Mouse (Mus musculus): ENCODE measurements around the gene Ints3. TPM values are rescaled to one million over a fixed set of nuclear protein-coding genes. Genes with fewer than 3 reads are reported as not detected.

The Ints3 gene
- polyA plus RNA-seq, 1 experiment: 20.4 TPM

DNA sequence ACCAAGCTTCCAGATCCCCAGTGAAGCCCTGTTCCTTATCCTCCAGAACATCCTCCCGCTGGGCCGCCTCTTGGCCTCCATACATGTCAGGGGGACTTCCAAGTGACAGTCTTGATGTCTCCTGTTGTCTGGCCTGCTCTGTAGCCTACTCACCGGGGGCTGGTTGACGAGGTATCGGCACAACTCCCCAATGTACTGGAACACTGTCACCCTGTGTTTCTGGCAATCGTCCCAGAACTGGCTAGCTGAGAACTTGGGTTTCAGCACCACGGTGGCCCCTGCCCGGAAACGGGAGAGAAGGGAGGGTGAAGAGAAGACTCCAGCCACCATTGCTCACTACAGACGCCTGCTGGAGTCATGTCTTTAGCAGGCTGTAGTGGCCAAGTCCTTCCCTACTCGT is 45.9 kb downstream of the Ints3 start:
- TF ChIP-seq CTCF (IDR thresholded peaks at IDR 0.05; ENCODE audit: low read depth, low read length) (no peak), POLR2A (IDR thresholded peaks at IDR 0.05; ENCODE audit: borderline replicate concordance, low read depth, low read length) (no peak)
- Histone ChIP-seq H3K27ac (ENCODE audit: insufficient read depth, low read depth, low read length) (no peak overlapping the region), H3K4me1 (ENCODE audit: control insufficient read depth, insufficient read depth, low read length) (peaks cover 26% of the 10 kb centered on the region), H3K4me3 (ENCODE audit: insufficient read depth, low read length) (no peak overlapping the region)

DNA sequence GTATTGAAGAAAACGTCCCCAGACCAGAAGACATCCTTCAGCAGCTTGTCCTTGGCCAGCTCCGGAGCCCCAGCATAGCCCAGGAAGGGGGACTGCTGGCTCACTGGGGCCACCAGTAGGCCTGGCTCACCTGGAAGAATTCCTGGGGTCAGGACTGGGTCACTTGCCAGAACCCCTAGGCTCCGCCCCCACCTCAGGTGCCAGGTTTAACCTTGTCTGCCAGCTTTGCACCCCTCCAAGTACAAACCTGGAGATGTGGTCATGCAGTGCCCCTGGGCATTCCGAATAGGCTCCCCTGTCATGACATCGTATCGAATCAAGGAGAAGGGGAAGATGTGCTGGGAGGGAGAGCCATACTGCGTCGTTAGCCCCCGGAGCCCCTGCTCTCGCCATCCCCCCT is 46.6 kb downstream of the Ints3 start:
- Histone ChIP-seq H3K27ac (ENCODE audit: insufficient read depth, low read depth, low read length) (no peak overlapping the region), H3K4me1 (ENCODE audit: control insufficient read depth, insufficient read depth, low read length) (peaks cover 28% of the 10 kb centered on the region)
- no peak for TF ChIP-seq POLR2A (IDR thresholded peaks at IDR 0.05; ENCODE audit: borderline replicate concordance, low read depth, low read length)
- TF ChIP-seq CTCF (IDR thresholded peaks at IDR 0.05; ENCODE audit: low read depth, low read length): no peak

DNA sequence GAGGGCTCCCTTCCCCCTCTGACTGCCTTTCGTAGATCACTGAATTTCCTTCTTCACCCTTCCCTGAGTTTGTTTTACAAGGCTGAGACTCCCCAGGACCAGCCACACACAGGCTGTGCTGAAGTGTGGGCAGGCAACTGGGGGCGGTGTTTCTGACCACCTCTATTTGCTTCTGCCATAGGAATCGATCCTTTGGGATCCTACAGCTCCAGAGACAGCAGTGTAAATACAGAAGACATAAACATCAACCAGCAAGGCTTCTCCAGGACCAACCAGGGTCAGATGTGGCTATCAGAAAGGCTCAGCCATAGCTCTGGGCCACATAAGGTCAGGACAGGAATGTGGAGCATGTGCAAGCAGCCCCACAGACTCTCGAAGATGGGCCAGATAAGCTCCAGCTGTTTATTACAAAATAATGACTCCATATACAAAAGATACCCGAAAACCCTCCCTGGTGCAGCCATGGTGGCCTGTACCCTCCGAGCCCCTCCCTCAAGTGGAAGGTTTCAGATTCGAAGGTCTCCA is 48.5 kb downstream of the Ints3 start:
- TF ChIP-seq POLR2A (IDR thresholded peaks at IDR 0.05; ENCODE audit: borderline replicate concordance, low read depth, low read length) (no peak), CTCF (IDR thresholded peaks at IDR 0.05; ENCODE audit: low read depth, low read length) (no peak)
- H3K27ac ChIP-seq (ENCODE audit: insufficient read depth, low read depth, low read length): no peak overlapping the region
- H3K4me3 ChIP-seq (ENCODE audit: insufficient read depth, low read length): no peak overlapping the region
- H3K4me1 ChIP-seq (ENCODE audit: control insufficient read depth, insufficient read depth, low read length): peaks cover 21% of the 10 kb centered on the region

More for the DNA sequence above, 46.6 kb downstream of the Ints3 start:
- H3K4me3 ChIP-seq (ENCODE audit: insufficient read depth, low read length): no peak overlapping the region

DNA sequence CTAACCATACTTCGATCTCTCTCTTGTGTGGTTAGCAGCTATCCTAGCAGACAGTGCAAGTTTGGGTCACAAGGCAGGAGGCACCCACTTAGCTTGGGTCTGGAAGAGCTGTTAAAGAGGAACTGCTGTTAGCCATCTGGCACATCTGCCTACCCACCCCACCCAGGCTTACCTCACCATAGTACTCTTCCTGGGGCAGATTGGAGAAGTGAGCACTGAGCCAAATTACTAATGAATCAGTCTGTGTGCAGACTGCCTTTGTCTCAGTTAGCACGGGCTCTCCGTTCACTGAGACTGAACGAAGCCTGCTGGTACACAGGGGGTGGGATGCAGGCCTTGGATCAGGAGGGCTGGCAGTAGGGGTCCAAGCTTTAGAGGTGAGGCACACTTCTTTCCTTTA is 49.7 kb downstream of the Ints3 start:
- Histone ChIP-seq H3K27ac (ENCODE audit: insufficient read depth, low read depth, low read length) (peak overlapping the region; percentile 79), H3K4me1 (ENCODE audit: control insufficient read depth, insufficient read depth, low read length) (peaks cover 21% of the 10 kb centered on the region), H3K4me3 (ENCODE audit: insufficient read depth, low read length) (no peak overlapping the region)
- TF ChIP-seq POLR2A (IDR thresholded peaks at IDR 0.05; ENCODE audit: borderline replicate concordance, low read depth, low read length): no peak
- no peak for TF ChIP-seq CTCF (IDR thresholded peaks at IDR 0.05; ENCODE audit: low read depth, low read length)

DNA sequence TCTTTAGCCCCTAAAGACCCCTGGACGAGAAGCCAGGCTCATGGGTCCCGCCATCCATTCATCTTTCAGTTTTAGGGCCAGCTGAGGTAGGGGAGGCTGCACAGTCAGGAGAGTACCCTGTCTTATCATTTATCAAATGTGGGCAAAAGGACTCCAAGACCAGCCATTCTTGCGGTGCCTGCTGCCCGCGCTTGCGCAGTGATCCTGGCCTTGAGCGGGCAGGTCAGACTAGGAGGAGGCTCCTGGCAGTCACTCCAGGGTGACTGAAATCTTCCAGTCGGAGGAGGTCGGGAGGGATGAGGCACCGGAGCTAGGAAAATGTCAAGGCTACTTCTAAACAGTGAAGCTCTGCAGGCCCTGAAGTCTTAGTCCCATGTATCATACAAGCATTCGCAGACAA is 51.7 kb downstream of the Ints3 start:
- Histone ChIP-seq H3K4me3 (ENCODE audit: insufficient read depth, low read length) (no peak overlapping the region), H3K4me1 (ENCODE audit: control insufficient read depth, insufficient read depth, low read length) (peaks cover 21% of the 10 kb centered on the region), H3K27ac (ENCODE audit: insufficient read depth, low read depth, low read length) (no peak overlapping the region)
- TF ChIP-seq POLR2A (IDR thresholded peaks at IDR 0.05; ENCODE audit: borderline replicate concordance, low read depth, low read length) (no peak), CTCF (IDR thresholded peaks at IDR 0.05; ENCODE audit: low read depth, low read length) (no peak)

DNA sequence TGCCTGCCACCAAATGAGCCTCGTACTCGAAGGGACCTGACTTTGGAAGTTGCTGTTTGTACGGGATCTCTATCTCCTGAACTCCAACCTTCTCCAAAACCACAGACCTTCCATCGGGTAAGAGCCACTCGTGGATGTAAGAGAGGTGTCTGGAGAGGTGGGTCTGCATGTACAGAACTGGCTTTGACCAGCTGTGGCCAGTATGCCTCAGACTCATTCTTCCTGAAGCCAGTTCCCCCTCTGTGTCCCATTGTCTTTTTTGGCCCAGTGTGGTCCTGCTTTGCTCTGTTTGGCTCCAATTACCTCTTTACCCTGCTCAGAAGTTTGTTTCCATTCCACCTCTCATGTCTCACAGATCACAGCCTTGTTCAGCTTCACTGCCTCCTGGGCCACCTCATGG is 54.9 kb downstream of the Ints3 start:
- Histone ChIP-seq H3K4me3 (ENCODE audit: insufficient read depth, low read length) (no peak overlapping the region), H3K27ac (ENCODE audit: insufficient read depth, low read depth, low read length) (no peak overlapping the region), H3K4me1 (ENCODE audit: control insufficient read depth, insufficient read depth, low read length) (peaks cover 12% of the 10 kb centered on the region)
- TF ChIP-seq POLR2A (IDR thresholded peaks at IDR 0.05; ENCODE audit: borderline replicate concordance, low read depth, low read length) (no peak), CTCF (IDR thresholded peaks at IDR 0.05; ENCODE audit: low read depth, low read length) (no peak)

DNA sequence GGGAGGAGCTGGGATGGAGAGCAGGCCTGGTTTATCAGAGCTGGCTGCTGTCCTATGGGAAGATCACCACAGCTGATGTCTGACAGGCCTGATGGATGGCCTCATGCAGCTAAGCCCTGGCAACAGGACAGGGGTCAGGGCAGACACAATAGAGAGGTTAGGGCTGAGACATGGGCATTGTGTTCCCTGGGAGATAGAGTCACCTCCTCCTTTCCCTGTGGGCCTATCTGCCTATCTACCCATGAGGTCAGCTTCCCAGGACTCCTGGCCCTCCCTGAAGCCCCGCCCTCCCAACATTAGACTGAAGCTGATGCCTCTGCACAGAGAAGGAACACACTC is 57.2 kb downstream of the Ints3 start:
- Histone ChIP-seq H3K27ac (ENCODE audit: insufficient read depth, low read depth, low read length) (no peak overlapping the region), H3K4me3 (ENCODE audit: insufficient read depth, low read length) (no peak overlapping the region), H3K4me1 (ENCODE audit: control insufficient read depth, insufficient read depth, low read length) (peaks cover 6% of the 10 kb centered on the region)
- no peak for TF ChIP-seq CTCF (IDR thresholded peaks at IDR 0.05; ENCODE audit: low read depth, low read length)
- TF ChIP-seq POLR2A (IDR thresholded peaks at IDR 0.05; ENCODE audit: borderline replicate concordance, low read depth, low read length): no peak

DNA sequence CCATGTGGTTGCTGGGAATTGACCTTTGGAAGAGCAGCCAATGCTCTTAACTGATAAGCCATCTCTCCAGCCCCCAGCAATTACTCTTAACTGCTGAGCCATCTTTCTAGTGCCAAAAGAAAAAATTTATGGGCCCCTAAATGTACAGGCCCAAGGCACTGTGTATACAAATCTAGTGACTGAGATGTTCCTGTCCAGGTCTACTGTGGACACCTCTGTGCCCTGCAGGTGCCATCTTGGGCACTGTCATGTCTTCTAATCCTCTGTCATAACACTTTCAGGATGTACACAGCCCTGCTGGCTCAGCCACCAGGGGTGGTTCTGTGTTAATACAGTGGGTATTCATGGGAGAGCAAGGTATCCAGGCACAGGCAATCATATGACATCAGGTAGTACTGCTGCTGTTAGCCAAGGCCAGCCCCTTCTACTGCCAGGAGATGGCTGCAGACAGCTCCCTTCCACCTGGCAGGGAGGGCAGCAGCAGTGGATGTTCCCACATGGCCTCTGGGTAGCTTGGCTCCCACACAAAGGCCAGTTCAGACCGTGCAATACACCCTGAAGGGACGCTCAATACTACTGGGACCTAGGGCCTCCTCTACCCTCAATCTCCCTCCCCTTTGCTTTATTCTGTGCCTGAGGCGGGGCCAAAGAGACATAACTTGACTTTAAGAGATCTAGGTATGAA is 57.7 kb downstream of the Ints3 start:
- TF ChIP-seq CTCF (IDR thresholded peaks at IDR 0.05; ENCODE audit: low read depth, low read length) (no peak), POLR2A (IDR thresholded peaks at IDR 0.05; ENCODE audit: borderline replicate concordance, low read depth, low read length) (no peak)
- peaks cover 6% of the 10 kb centered on the region for H3K4me1 ChIP-seq (ENCODE audit: control insufficient read depth, insufficient read depth, low read length)
- no peak overlapping the region for H3K4me3 ChIP-seq (ENCODE audit: insufficient read depth, low read length)
- no peak overlapping the region for H3K27ac ChIP-seq (ENCODE audit: insufficient read depth, low read depth, low read length)

DNA sequence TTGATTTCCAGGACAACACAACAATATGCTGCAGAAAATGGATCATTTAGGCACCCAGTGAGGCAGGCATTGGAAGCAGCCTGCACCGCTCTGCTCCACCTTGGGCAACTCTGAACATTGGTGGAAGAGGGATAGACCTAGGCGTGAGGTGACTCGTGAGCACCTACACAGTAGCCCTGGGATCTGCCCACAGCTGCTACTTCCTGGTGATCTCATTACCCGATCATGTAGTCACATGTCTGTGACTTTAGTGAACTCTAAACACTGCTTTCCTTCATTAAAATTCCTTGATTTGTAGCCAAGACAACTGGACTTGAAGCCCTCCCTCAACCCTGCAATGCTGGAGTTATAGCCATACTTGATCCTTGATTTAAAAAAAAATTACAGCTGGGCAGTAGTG is 59.1 kb downstream of the Ints3 start:
- Histone ChIP-seq H3K4me1 (ENCODE audit: control insufficient read depth, insufficient read depth, low read length) (peaks cover 6% of the 10 kb centered on the region), H3K27ac (ENCODE audit: insufficient read depth, low read depth, low read length) (no peak overlapping the region), H3K4me3 (ENCODE audit: insufficient read depth, low read length) (no peak overlapping the region)
- TF ChIP-seq CTCF (IDR thresholded peaks at IDR 0.05; ENCODE audit: low read depth, low read length) (no peak), POLR2A (IDR thresholded peaks at IDR 0.05; ENCODE audit: borderline replicate concordance, low read depth, low read length) (no peak)

DNA sequence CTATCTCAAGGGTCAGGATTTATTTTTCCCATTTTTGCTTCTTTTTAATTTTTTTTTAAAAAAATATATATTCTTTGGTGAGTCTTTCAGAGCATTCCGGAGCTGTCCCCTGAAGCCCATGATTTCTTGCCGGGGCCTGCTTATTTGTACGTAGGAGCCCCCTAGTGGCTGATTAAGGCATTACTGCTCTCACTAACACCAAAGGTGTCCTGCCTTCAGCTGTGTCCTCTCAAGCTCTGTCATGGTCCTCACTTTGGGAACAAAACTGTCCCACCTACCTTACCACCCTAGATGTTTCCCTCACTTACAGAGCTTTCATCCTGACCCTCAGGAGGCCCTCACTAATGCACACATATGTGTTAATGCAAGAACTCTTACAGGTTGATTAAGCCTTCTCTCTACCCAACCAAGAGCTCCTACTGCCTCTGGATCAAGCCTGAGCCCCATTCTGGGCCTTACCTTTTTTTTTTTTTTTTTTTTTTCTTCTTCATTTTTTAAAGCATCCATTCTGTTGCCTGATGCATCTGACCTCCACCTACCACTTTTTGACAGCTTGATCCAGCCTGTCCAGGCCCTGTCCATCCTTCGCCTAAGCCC is 59.9 kb downstream of the Ints3 start:
- Histone ChIP-seq H3K27ac (ENCODE audit: insufficient read depth, low read depth, low read length) (no peak overlapping the region), H3K4me1 (ENCODE audit: control insufficient read depth, insufficient read depth, low read length) (peaks cover 6% of the 10 kb centered on the region), H3K4me3 (ENCODE audit: insufficient read depth, low read length) (no peak overlapping the region)
- TF ChIP-seq POLR2A (IDR thresholded peaks at IDR 0.05; ENCODE audit: borderline replicate concordance, low read depth, low read length) (no peak), CTCF (IDR thresholded peaks at IDR 0.05; ENCODE audit: low read depth, low read length) (peak; percentile 78)
